Mouse (Mus musculus) layer of hippocampus, postnatal 25 days (tissue): ENCODE results near the gene Gm3259. TPM values are rescaled to one million over a fixed set of nuclear protein-coding genes. Genes with fewer than 3 reads are reported as not detected.
"Not testable (repeated sequence)": the region's sequence is repeated elsewhere in the genome, so short reads cannot be mapped to it uniquely, and the experiment has no call there.

ENCODE experiments used
- DNase-seq, 2 experiments: peaks; one replicate each; pipeline ENCODE4 v3.0.0; 2022; ENCODE audit warnings: mixed read lengths in 2 of 2, low spot score in 1 of 2; ENCODE audit errors: extremely low spot score in 1 of 2
- total RNA-seq, 2 experiments: library from RNA; stranded (reverse); gene quantifications; 2 replicates each; pipeline ENCODE4 v1.2.3; 2021

The Gm3259 gene
- not detected for total RNA-seq

DNA sequence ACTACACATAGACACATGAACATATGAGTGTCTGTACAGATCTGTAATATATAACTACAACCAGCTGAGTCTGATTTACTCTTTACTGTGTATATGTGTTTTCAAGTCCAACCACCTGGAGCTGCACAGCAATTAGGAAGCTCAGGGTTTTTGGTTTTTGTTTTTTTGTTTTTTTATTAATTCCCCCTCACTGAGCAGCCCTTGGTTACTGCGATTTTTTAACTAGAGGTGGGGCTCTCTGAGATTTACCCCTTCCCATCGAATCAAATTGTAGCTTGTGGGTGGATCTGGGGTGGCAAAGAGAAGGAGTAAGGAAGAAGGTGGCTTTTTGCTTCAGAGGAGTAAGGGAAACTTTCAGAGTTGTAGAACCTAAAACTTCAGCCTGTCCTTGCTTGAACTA, at the start of gene Gm3259:
Gene Gm3259, plus strand, starts transcription at position 301 of the 400 bp plus-strand sequence.
- DNase-seq = not testable (repeated sequence)

DNA sequence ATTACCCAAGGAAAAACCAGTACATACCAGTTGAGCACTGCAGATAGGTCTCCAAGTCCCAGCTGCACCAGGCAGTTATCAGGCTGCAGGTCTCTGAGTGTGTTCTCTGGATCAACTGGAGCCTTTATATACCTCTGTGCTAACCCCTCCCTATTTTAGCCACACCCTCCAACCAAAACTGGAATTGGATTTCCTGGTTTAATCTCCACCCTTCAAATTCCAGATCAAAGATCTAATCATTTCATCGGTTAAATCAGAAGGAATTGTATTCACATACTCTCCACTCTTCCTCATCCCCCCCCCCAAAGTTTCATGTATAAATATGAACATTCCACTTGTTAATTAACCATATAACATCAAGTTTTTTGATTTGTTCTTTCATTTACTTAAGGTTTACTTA, 33.0 kb upstream of the Gm3259 start, which contains the start of gene Gm10424:
Gene Gm10424, minus strand, starts transcription at position 101 of the 400 bp plus-strand sequence.
- DNase-seq = not testable (repeated sequence)

Other genes with a start within 250 kb of the Gm3259 start
- gene Gm7942, start 199.0 kb upstream of the Gm3259 start, total RNA-seq = not detected
- gene Gm16513, start 123.3 kb upstream of the Gm3259 start, total RNA-seq = not detected
- gene Gm10424, start 33.1 kb upstream of the Gm3259 start, total RNA-seq = not detected
- gene D5Ertd577e, start 150.9 kb downstream of the Gm3259 start, total RNA-seq = not detected
- gene Gm3286, start 204.8 kb downstream of the Gm3259 start, total RNA-seq = not detected